Comparison of ENCODE assay signal across 8 mouse cellular contexts in the genomic region with DNA sequence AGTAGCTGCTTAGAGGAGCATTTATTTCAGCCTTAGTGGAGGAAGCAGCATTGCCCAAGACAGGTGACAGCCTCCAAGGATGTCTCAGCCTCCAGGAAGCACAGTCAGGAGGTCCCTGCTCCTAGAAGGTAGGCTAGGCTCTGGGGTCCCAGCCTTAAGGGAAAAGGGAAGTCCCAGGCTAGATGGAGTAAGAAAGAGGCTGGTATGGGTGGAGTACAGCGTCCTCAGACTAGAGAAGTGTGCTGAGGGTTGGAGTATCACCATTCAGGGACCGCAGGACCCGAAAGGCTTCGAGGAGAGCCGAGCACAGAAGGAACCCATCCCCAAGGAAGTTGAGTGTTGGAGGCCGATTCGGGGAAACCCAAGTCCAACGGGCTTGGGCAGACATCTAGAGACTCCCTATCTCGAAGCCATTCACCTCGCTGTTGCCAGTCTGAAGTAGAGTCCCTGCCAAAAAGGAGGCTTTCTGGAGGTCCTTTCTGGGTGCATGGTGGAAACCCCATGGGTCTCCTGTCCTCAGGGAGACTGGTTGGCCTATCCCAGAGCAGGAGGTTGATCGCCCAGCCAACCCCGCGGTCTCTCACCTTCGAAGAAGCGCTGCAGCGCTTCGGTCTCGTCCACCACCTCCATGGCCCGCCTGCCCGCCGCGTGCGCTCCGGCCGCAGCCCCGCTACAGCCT. TPM values are rescaled to one million over a fixed set of nuclear protein-coding genes. Genes with fewer than 3 reads are reported as not detected.
DNase-seq lines count a peak whose midpoint lies in the region; ATAC-seq and TF ChIP-seq lines count a peak whose summit lies in the region.

No protein-coding gene starts in this region.

- H3K4me1 ChIP-seq in cerebellum, adult 2 months (ENCODE audit: control insufficient read depth, insufficient read depth, low read length) = no peaks in the 10 kb centered on the region; the same call in 1 of the 2 replicates
- peaks cover 6% of the 10 kb centered on the region; the same call in 1 of the 2 replicates for H3K4me1 ChIP-seq in thymus, adult 2 months (replicated peaks; ENCODE audit: control insufficient read depth, insufficient read depth, low read length)
- H3K4me1 ChIP-seq in liver, embryonic 13.5 days (replicated peaks) = peaks cover 44% of the 10 kb centered on the region

- peak overlapping the region; percentile 77 for H3K4me2 ChIP-seq in liver, embryonic 13.5 days

- peak overlapping the region; percentile 32 for H3K4me3 ChIP-seq in cerebellum, adult 2 months (replicated peaks; ENCODE audit: insufficient read depth, low read depth, low read length)
- peak overlapping the region; percentile 27 for H3K4me3 ChIP-seq in thymus, adult 2 months (ENCODE audit: control insufficient read depth, insufficient read depth, low read length)
- H3K4me3 ChIP-seq in liver, embryonic 13.5 days (replicated peaks) = peak overlapping the region; percentile 60

- peak overlapping the region; percentile 63; the same call in 1 of the 2 replicates for H3K27ac ChIP-seq in cerebellum, adult 2 months (ENCODE audit: insufficient read depth, low read length)
- no peak overlapping the region for H3K27ac ChIP-seq in thymus, adult 2 months (ENCODE audit: control insufficient read depth, insufficient read depth, low read length)
- peak overlapping the region; percentile 41 for H3K27ac ChIP-seq in liver, embryonic 13.5 days

- no peak for TF ChIP-seq POLR2A in cerebellum, adult 2 months (IDR thresholded peaks at IDR 0.05; ENCODE audit: borderline replicate concordance, insufficient read depth, low read length)
- TF ChIP-seq POLR2A in thymus, adult 2 months (IDR thresholded peaks at IDR 0.05; ENCODE audit: control insufficient read depth, extremely low read depth, insufficient read depth, low read length, poor library complexity) = 0 out of 2 replicates have a peak, but pooled peaks have one; percentile 23

- DNase-seq in cerebellum, adult 2 months = no peak
- no peak for DNase-seq in cerebellum, adult 9-11 months
- no peak for DNase-seq in thymus, adult 2 months
- no peak for DNase-seq in thymus, postnatal 36 days
- DNase-seq in liver, embryonic 13.5 days = no peak
- DNase-seq in layer of hippocampus, adult 9-10 months (ENCODE audit: low spot score) = no peak
- no peak for DNase-seq in ovary, postnatal 10 days (ENCODE audit: low spot score)
- no peak for DNase-seq in layer of hippocampus, postnatal 10 days (ENCODE audit: low spot score in 2 of 2)

- H3K9me3 ChIP-seq in liver, embryonic 13.5 days (replicated peaks) = no peaks in the 10 kb centered on the region

- WGBS in cerebellum, adult 2 months = 4% methylated on average over 26 of the region's 26 CpGs
- WGBS in thymus, adult 2 months = 5% methylated on average over 26 of the region's 26 CpGs
- WGBS in liver, embryonic 13.5 days (ENCODE audit: insufficient replicate concordance) = 4% methylated on average over 26 of the region's 26 CpGs

- TF ChIP-seq CTCF in cerebellum, adult 2 months (IDR thresholded peaks at IDR 0.05; ENCODE audit: borderline replicate concordance, insufficient read depth, low read depth, low read length) = no peak
- no peak for TF ChIP-seq CTCF in thymus, adult 2 months (IDR thresholded peaks at IDR 0.05; ENCODE audit: borderline replicate concordance, control insufficient read depth, extremely low read depth, insufficient read depth, low read length, poor library complexity)

- H3K36me3 ChIP-seq in thymus, adult 2 months (ENCODE audit: control insufficient read depth, insufficient read depth, low read length) = no peaks in the 10 kb centered on the region
- H3K36me3 ChIP-seq in liver, embryonic 13.5 days = no peaks in the 10 kb centered on the region

- peak; percentile 5; the same call in 1 of the 2 replicates for ATAC-seq in liver, embryonic 13.5 days (ENCODE audit: low read depth)

- H3K27me3 ChIP-seq in cerebellum, adult 2 months (ENCODE audit: control insufficient read depth, insufficient read depth, low read length) = no peaks in the 10 kb centered on the region; the same call in 1 of the 2 replicates
- peaks cover 7% of the 10 kb centered on the region; the same call in 1 of the 2 replicates for H3K27me3 ChIP-seq in thymus, adult 2 months (ENCODE audit: control insufficient read depth, insufficient read depth, low read length)
- H3K27me3 ChIP-seq in liver, embryonic 13.5 days = peaks cover 28% of the 10 kb centered on the region

- H3K9ac ChIP-seq in liver, embryonic 13.5 days = peak overlapping the region; percentile 72

RNA-seq across cellular contexts. Expression of gene Myrf, which starts 0.4 kb away (rescaled TPM):
- 35.0 and 43.1 TPM in 2 replicates for polyA plus RNA-seq in cerebellum, adult 2 months (2012; rRNA removed)
- polyA plus RNA-seq in thymus, adult 2 months (2012; rRNA removed) = 2.7 and 4.9 TPM in 2 replicates
- 3.2 and 3.4 TPM in 2 replicates for polyA plus RNA-seq in liver, embryonic 13.5 days (2015; fragmentation: Nextera tagmentation; extraction: Ambion mirVana)
- total RNA-seq in layer of hippocampus, postnatal 10 days (2021) = 1 to 10 TPM; 8.0 to 9.5 TPM

RNA-seq across cellular contexts. Expression of gene Fen1, which starts 36.1 kb away (rescaled TPM):
- 19.9 and 20.2 TPM in 2 replicates for polyA plus RNA-seq in cerebellum, adult 2 months (2012; rRNA removed)
- polyA plus RNA-seq in thymus, adult 2 months (2012; rRNA removed) = 43.8 and 57.8 TPM in 2 replicates
- polyA plus RNA-seq in liver, embryonic 13.5 days (2015; fragmentation: Nextera tagmentation; extraction: Ambion mirVana) = 190 and 208 TPM in 2 replicates
- total RNA-seq in layer of hippocampus, postnatal 10 days (2021) = 10 to 100 TPM; 10.4 to 12.5 TPM

RNA-seq across cellular contexts. Expression of gene Tmem258, which starts 36.3 kb away (rescaled TPM):
- polyA plus RNA-seq in cerebellum, adult 2 months (2012; rRNA removed) = 59.2 and 65.5 TPM in 2 replicates
- polyA plus RNA-seq in thymus, adult 2 months (2012; rRNA removed) = 159 and 189 TPM in 2 replicates
- 332 and 375 TPM in 2 replicates for polyA plus RNA-seq in liver, embryonic 13.5 days (2015; fragmentation: Nextera tagmentation; extraction: Ambion mirVana)
- total RNA-seq in layer of hippocampus, postnatal 10 days (2021) = 100 to 1,000 TPM in 1 of 2 experiments, 10 to 100 TPM in 1; 90.7 to 113 TPM

RNA-seq across cellular contexts. Expression of gene Fads1, which starts 57.4 kb away (rescaled TPM):
- polyA plus RNA-seq in cerebellum, adult 2 months (2012; rRNA removed) = 141 and 161 TPM in 2 replicates
- 50.2 and 51.4 TPM in 2 replicates for polyA plus RNA-seq in thymus, adult 2 months (2012; rRNA removed)
- polyA plus RNA-seq in liver, embryonic 13.5 days (2015; fragmentation: Nextera tagmentation; extraction: Ambion mirVana) = 60.2 and 77.5 TPM in 2 replicates
- total RNA-seq in layer of hippocampus, postnatal 10 days (2021) = 100 to 1,000 TPM; 180 to 185 TPM
